Mouse (Mus musculus) cortical plate, adult 2 months (tissue): ENCODE data around the gene Fer1l4.

Source experiments
- CTCF ChIP-seq: fragments of 200-500 bp; IDR thresholded peaks from 2 replicates; pipeline ENCODE4 v1.5.1; 2011; ENCODE audit warnings: mild to moderate bottlenecking, control low read depth, low read length; ENCODE audit not compliant: insufficient read depth; ENCODE audit errors: extremely low read depth
- POLR2A ChIP-seq: fragments of 200-500 bp; IDR thresholded peaks from 2 replicates; pipeline ENCODE4 v1.6.1; 2011; ENCODE audit warnings: mild to moderate bottlenecking, low read length, control low read depth; ENCODE audit not compliant: insufficient read depth; ENCODE audit errors: extremely low read depth

GRCm38 (mm10) chr2:156079183-156079560 lies 26.4 kb upstream of the Fer1l4 start:
- TF ChIP-seq CTCF (no peak), POLR2A (no peak)
